Mouse (Mus musculus) large intestine, adult 2 months (tissue): ENCODE results near the gene Sox10. TPM values are rescaled to one million over a fixed set of nuclear protein-coding genes. Genes with fewer than 3 reads are reported as not detected.

Source experiments
- DNase-seq: peaks from one replicate; pipeline ENCODE4 v3.0.0-alpha.2; 2012; ENCODE audit warnings: low read depth, low spot score
- WGBS: fragments of 180-500 bp; shearing (Covaris S2); methylation state at CpG from one replicate; pipeline ENCODE4 v1.1.7; 2018; 5-methylcytosine and 5-hydroxymethylcytosine counted together
- polyA plus RNA-seq: library from polyadenylated mRNA; depleted of rRNA; stranded (reverse); fragments of >200 nt; gene quantifications from 2 replicates; pipeline ENCODE4 v1.2.3, GENCODE M21; 2012

The Sox10 gene
- polyA plus RNA-seq, 1 experiment, result 2.4 TPM

DNA sequence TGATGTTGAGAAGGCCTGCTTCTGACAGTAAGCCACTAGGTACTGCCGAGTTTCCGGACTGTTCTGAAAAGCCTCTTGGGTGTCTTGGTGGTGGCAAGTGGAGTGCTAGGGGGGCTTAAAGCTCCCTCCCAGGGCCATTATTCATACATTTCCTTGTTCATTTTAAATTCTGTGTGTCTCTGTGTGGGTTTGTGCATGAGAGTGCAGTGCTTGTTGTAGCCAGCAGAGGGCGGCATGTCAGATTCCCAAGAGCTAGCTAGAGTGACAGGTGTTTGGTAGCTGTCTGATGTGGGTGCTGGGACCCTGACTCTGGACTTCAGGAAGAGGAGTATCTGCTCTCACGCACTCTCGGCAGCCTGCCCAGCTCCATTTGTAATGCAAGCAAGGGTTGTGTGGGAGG, 36.8 kb downstream of the Sox10 start:
- no peak for DNase-seq

GRCm38 (mm10) chr15:79127101-79127500, 37.9 kb downstream of the Sox10 start:
- 94% methylated on average over 12 of the region's 12 CpGs for WGBS
- no peak for DNase-seq

More for the DNA sequence above, 36.8 kb downstream of the Sox10 start:
- 97% methylated on average over 5 of the region's 5 CpGs for WGBS

- no peak for DNase-seq
- WGBS, result 72% methylated on average over 13 of the region's 13 CpGs
These were observed 38.7 kb downstream of the Sox10 start for GRCm38 (mm10) chr15:79126217-79126932.

DNA sequence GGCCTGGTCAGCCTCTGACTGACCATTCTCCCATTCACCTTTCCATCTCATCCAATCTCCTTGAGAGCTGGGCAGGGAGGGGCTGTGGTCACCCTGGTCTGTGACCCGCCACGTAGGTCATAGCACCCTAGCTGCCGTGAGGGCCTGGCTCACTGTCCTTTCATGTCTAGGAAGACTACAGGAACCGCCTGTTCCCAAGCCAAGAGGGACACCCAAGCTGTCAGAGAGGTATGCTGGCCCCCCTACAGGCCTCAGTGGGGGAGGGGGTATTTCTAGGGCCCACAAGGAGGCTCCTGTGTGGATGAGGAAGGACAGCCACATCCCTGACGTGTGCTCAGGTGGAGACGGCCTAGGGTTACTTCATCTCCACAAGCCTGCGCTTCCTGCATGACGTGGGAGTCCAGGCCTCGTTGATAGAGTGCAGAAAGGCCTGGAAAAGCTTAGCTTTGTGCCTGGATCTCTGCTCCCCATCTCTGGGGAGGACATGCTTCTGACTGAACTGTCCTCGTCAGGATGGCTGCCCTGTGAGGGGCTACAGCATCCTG, 40.6 kb downstream of the Sox10 start:
- no peak for DNase-seq

GRCm38 (mm10) chr15:79123751-79124150, 41.3 kb downstream of the Sox10 start:
- DNase-seq, result no peak
- 87% methylated on average over 6 of the region's 6 CpGs for WGBS

More for the DNA sequence above, 40.6 kb downstream of the Sox10 start:
- 83% methylated on average over 10 of the region's 10 CpGs for WGBS

GRCm38 (mm10) chr15:79122546-79122945, 42.5 kb downstream of the Sox10 start:
- no peak for DNase-seq

DNA sequence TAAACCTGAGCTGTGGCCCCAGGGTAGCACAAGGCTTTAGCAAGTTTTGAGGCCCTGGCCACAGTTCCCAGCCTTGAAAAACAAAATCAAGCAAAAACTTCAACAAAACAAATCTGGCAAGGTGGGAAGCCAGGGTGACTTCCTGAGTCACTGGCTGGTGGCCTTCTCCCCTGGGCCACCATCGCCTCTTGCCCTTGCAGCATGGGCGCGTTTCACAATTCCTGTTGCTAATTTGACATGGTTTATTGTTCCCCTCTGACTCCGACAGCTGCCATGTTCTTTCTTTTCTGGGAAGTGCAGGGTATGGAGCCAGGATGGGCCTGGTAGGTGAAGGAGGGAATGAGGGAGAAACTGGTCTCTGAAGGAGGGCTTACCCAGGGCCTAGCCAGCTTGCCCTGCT, 42.9 kb downstream of the Sox10 start:
- WGBS, result 82% methylated on average over 4 of the region's 4 CpGs
- DNase-seq, result no peak

More at GRCm38 (mm10) chr15:79122546-79122945, 42.5 kb downstream of the Sox10 start:
- WGBS, result 87% methylated on average over 13 of the region's 13 CpGs

GRCm38 (mm10) chr15:79119491-79119890, 45.5 kb downstream of the Sox10 start:
- DNase-seq, result no peak

GRCm38 (mm10) chr15:79115276-79115675, 49.8 kb downstream of the Sox10 start:
- 57% methylated on average over 5 of the region's 5 CpGs for WGBS
- DNase-seq, result no peak

More at GRCm38 (mm10) chr15:79119491-79119890, 45.5 kb downstream of the Sox10 start:
- 78% methylated on average over 9 of the region's 9 CpGs for WGBS

DNA sequence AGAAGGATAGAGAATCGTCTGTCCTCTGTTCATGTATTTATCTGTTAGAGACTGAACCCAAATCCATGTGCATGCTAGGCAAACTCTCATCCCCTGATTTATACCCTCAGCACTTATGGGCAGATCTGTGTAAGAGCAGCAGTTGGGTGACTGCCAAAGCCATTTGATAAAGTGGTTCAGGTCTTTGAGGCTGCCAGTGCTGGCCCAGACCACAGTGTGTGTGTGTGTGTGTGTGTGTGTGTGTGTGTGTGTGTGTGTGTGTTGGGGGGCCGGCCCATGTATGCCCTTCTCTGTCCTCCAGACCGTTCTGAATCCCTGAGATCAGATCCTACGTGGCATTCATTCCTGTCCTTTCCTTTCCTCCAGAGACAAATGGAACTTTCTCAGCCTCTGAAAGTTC, 53.3 kb downstream of the Sox10 start:
- WGBS, result 52% methylated on average over 4 of the region's 4 CpGs
- no peak for DNase-seq

GRCm38 (mm10) chr15:79110528-79110927, 54.5 kb downstream of the Sox10 start:
- no peak for DNase-seq
- WGBS, result 90% methylated on average over 2 of the region's 2 CpGs

GRCm38 (mm10) chr15:79110031-79110430, 55.0 kb downstream of the Sox10 start:
- no peak for DNase-seq
- WGBS, result 33% methylated on average over 9 of the region's 9 CpGs

DNA sequence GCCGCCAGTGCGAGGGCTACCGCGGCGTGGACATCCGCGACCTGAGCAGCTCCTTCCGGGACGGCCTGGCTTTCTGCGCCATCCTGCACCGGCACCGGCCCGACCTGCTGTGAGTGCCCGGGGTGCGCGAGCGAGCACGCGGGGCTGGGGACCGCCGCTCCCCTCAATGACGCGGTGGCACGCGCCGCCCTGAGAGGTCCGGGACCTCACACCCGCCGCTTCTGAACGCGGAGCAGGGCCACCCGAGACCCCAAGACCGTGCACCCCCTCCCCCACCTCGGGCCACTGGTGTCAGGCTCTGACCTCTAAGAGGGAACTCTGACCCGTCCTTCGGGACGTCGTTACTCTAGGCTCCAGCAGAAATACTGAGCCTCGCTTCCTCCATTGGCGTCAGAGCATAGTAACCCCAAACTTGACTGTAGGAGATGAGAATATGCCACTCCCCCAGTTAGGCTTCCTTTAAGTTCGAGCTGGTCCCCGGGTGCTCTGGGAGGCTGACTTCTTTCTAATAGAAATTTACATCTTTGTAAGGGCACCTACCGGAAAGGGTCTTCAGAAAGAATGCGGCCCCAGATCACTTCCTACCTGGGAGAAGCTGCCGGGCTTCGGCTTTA, 55.6 kb downstream of the Sox10 start:
- no peak for DNase-seq
- 2% methylated on average over 46 of the region's 46 CpGs for WGBS

DNA sequence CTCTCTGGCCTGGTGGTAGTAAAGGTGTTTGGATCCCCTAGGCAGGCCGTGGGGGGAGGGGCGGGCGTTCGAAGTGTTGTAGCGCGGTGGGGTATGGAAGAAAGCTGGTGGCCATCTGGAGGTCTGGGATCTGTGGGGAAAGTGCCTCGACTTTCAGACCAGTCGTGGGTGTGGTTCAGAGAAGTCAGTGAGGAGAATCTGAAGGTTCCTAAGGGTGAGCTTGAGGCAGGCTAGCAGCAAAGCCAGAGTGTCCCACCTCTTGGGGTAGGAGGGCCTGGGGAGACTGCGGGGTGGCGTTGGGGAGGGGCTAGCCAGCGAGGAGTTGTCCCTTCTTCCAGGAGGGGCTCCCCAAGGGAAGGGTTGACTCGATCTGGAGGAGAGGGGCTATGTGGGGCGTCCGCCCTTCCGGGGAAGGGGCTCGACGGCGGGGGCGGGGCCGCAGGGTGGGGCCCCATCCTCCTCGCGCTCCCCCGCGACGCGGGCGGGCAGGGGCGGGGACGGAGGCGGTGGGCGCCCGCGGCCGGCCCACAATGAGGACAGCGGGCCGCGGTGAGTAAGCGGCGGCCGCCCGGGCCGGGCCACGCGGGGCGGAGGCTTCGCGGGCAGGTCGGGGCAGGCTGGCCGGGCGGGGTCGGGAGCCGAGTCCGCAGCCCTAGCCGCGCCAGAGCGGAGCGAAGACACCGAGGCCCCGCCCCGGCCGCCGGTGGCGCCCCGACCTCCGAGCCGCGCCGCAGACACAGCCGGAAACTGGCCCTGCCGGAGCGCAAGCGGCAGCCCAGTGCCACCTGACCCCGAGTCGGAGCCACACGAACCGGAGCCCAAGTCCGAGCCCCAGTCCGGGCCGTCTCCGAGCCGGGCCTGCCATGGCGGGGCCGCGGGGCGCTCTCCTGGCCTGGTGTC, 56.4 kb downstream of the Sox10 start, which contains the start of gene Micall1:
Gene Micall1, plus strand, starts transcription at position 478 of the 900 bp plus-strand sequence.
- peak; percentile 47 for DNase-seq
- 1% methylated on average over 79 of the region's 85 CpGs for WGBS

DNA sequence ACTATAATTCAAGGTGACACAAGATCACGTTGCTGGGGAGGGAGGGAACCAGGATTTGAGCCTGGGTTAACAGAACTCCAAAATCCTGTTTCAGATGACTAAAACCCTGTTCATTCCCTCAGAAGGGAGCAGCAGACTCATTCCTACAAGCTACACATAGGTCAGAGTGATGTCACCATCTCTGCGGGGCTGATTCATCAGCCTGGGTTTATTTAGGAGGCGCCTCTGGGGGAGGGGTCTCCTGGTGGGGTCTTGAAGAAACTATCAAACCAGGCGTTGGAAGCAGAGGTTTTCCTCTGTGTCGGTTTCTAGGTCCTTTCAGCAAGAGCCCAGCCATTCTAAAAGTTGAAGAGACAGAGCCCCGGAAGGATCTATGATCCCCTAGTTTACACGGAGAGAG, 57.1 kb downstream of the Sox10 start:
- WGBS, result 31% methylated on average over 7 of the region's 7 CpGs
- no peak for DNase-seq

- 72% methylated on average over 2 of the region's 2 CpGs for WGBS
- no peak for DNase-seq
These were observed 59.2 kb downstream of the Sox10 start for GRCm38 (mm10) chr15:79105804-79106203.
